Mouse (Mus musculus): ENCODE measurements around the gene Zmynd8.
"Not testable (repeated sequence)": the region's sequence is repeated elsewhere in the genome, so short reads cannot be mapped to it uniquely, and the experiment has no call there.

The Zmynd8 gene

GRCm38 (mm10) chr2:165828770-165829169 is 70.0 kb downstream of the Zmynd8 start:
- no peak for DNase-seq

GRCm38 (mm10) chr2:165825964-165826712 is 72.7 kb downstream of the Zmynd8 start:
- peak; percentile 91 for DNase-seq

GRCm38 (mm10) chr2:165825261-165825900 is 73.4 kb downstream of the Zmynd8 start:
- no peak for DNase-seq

- DNase-seq, result no peak
Observed at GRCm38 (mm10) chr2:165824826-165825225, 74.0 kb downstream of the Zmynd8 start.

- no peak for DNase-seq
Observed at GRCm38 (mm10) chr2:165822478-165822877, 76.3 kb downstream of the Zmynd8 start.

- no peak for DNase-seq
Observed at GRCm38 (mm10) chr2:165821671-165822070, 77.1 kb downstream of the Zmynd8 start.

- DNase-seq, result no peak
Observed at GRCm38 (mm10) chr2:165820504-165821095, 78.2 kb downstream of the Zmynd8 start.

- no peak for DNase-seq
Observed at GRCm38 (mm10) chr2:165820073-165820472, 78.7 kb downstream of the Zmynd8 start.

- peak; percentile 69 for DNase-seq
Observed at GRCm38 (mm10) chr2:165818985-165819948, 79.5 kb downstream of the Zmynd8 start.

GRCm38 (mm10) chr2:165818570-165818969 is 80.2 kb downstream of the Zmynd8 start:
- no peak for DNase-seq

- DNase-seq, result no peak
Observed at GRCm38 (mm10) chr2:165817437-165817836, 81.4 kb downstream of the Zmynd8 start.

GRCm38 (mm10) chr2:165815103-165815880 is 83.5 kb downstream of the Zmynd8 start:
- DNase-seq, result no peak

- no peak for DNase-seq
Observed at GRCm38 (mm10) chr2:165812889-165813288, 85.9 kb downstream of the Zmynd8 start.

GRCm38 (mm10) chr2:165811536-165811935 is 87.3 kb downstream of the Zmynd8 start:
- peak; percentile 74 for DNase-seq

GRCm38 (mm10) chr2:165809901-165810477 is 88.8 kb downstream of the Zmynd8 start:
- no peak for DNase-seq

GRCm38 (mm10) chr2:165809091-165809490 is 89.7 kb downstream of the Zmynd8 start:
- no peak for DNase-seq

- DNase-seq, result no peak
Observed at GRCm38 (mm10) chr2:165808179-165808975, 90.4 kb downstream of the Zmynd8 start.

- not testable (repeated sequence) for DNase-seq
Observed at GRCm38 (mm10) chr2:165800174-165800573, 98.6 kb downstream of the Zmynd8 start.

GRCm38 (mm10) chr2:165797876-165798275 is 100.9 kb downstream of the Zmynd8 start:
- DNase-seq, result no peak

GRCm38 (mm10) chr2:165793283-165793638 is 105.6 kb downstream of the Zmynd8 start:
- DNase-seq, result no peak

All from lung, postnatal 14 days (tissue).